Mouse (Mus musculus): Measurements from ENCODE around the gene Duox1. TPM values are rescaled to one million over a fixed set of nuclear protein-coding genes. Genes with fewer than 3 reads are reported as not detected.
"Not testable (repeated sequence)": the region's sequence is repeated elsewhere in the genome, so short reads cannot be mapped to it uniquely, and the experiment has no call there.

Gene Duox1
- polyA plus RNA-seq, 1 experiment from 2014 or later: not detected

DNA sequence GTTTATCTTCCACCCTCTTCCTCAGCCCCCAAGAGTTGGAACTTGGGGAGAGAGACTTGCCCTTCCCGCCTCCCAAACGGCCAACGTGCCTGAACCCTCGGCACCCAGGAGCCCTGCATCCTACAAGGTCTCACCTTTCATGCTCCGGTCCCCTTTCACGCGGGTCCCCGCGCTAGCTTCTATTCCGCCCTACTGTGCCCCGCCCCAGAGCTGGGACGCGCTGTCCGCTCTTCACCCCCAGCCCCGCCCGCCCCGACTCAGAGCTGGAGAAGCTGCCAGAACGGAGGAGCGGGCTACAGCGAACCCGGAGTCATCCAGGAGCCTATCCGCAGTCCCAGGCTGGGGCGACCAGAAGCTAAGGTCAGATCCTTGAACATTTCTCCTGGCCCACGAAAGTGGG, 1.9 kb upstream of the Duox1 start, which contains the start of gene Duoxa1:
Gene Duoxa1 (minus strand): TSS at position 195 of the 400 bp plus-strand sequence.
- peaks cover 36% of the 10 kb centered on the region for H3K27me3 ChIP-seq (ENCODE audit: insufficient read depth, low read length)

DNA sequence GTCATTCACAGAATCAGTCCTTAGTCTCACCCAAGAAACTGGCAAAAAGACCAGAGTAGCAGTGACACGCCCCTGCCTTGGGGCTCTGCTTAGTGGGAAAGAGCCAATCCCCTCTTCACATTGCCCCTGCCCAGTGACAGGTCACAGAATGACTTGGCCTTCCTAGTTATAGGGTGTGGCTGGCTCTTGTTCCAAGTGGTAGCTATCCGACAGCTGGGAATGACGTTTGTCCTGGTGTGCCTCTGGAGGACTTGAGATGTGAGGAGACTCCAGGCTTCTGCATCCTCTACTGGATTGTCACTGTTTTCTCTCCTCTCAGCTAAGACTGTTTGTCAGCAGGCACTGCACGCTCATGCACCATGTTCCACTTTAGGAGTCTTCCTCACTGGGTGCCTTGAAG, 1.9 kb downstream of the Duox1 start:
- no peak overlapping the region for H3K4me3 ChIP-seq (ENCODE audit: low read depth, low read length)
- no peak for TF ChIP-seq CTCF (IDR thresholded peaks at IDR 0.05; ENCODE audit: low read depth)
- ATAC-seq (ENCODE audit: insufficient read depth) (no peak), DNase-seq (no peak)
- no peak overlapping the region for H3K9ac ChIP-seq
- H3K4me2 ChIP-seq: no peak overlapping the region
- no peaks in the 10 kb centered on the region for H3K9me3 ChIP-seq (ENCODE audit: low read depth, low read length)
- H3K27ac ChIP-seq (ENCODE audit: low read depth): no peak overlapping the region
- no peaks in the 10 kb centered on the region for H3K4me1 ChIP-seq (ENCODE audit: insufficient read depth)
- H3K36me3 ChIP-seq (ENCODE audit: insufficient read depth): no peaks in the 10 kb centered on the region
- 71% methylated on average over 4 of the region's 4 CpGs for WGBS
- H3K27me3 ChIP-seq (ENCODE audit: insufficient read depth, low read length): peaks cover 20% of the 10 kb centered on the region

More for the DNA sequence above, 1.9 kb upstream of the Duox1 start, which contains the start of gene Duoxa1:
- Histone ChIP-seq H3K27ac (ENCODE audit: low read depth) (no peak within 1 kb of the TSS), H3K4me2 (peak within 1 kb of the TSS; percentile 54), H3K36me3 (ENCODE audit: insufficient read depth) (no peaks in the 10 kb centered on the region), H3K4me3 (ENCODE audit: low read depth, low read length) (peak within 1 kb of the TSS; percentile 16), H3K9me3 (ENCODE audit: low read depth, low read length) (no peaks in the 10 kb centered on the region), H3K9ac (no peak within 1 kb of the TSS), H3K4me1 (ENCODE audit: insufficient read depth) (no peaks in the 10 kb centered on the region)
- ATAC-seq (ENCODE audit: insufficient read depth): peak; percentile 62
- TF ChIP-seq CTCF (IDR thresholded peaks at IDR 0.05; ENCODE audit: low read depth): no peak
- no peak for DNase-seq
- 1% methylated on average over 24 of the region's 24 CpGs for WGBS

DNA sequence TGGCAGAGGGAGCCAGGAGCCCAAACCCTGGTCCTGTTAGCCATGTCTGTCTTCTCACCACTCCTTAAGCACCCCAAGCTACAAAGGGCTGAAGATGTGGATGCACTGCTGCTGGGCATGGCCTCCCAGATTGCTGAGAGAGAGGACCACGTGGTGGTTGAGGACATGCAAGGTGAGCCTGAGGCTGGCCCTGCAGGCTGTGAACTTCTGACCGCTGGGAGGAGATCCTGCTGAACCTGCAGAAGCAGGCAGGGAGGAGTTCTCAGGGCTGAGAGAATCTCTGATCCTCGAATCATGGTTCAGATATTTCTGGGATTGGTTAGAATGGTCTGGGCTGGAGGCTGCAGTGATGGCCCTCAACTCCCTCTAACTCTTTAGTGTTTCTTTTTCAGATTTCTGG, 8.5 kb downstream of the Duox1 start:
- no peak for ATAC-seq (ENCODE audit: insufficient read depth)
- 63% methylated on average over 3 of the region's 3 CpGs for WGBS
- Histone ChIP-seq H3K9ac (no peak overlapping the region), H3K4me3 (ENCODE audit: low read depth, low read length) (no peak overlapping the region), H3K4me1 (ENCODE audit: insufficient read depth) (no peaks in the 10 kb centered on the region), H3K4me2 (no peak overlapping the region), H3K27me3 (ENCODE audit: insufficient read depth, low read length) (no peaks in the 10 kb centered on the region), H3K27ac (ENCODE audit: low read depth) (no peak overlapping the region), H3K9me3 (ENCODE audit: low read depth, low read length) (no peaks in the 10 kb centered on the region), H3K36me3 (ENCODE audit: insufficient read depth) (no peaks in the 10 kb centered on the region)
- DNase-seq: no peak
- no peak for TF ChIP-seq CTCF (IDR thresholded peaks at IDR 0.05; ENCODE audit: low read depth)

DNA sequence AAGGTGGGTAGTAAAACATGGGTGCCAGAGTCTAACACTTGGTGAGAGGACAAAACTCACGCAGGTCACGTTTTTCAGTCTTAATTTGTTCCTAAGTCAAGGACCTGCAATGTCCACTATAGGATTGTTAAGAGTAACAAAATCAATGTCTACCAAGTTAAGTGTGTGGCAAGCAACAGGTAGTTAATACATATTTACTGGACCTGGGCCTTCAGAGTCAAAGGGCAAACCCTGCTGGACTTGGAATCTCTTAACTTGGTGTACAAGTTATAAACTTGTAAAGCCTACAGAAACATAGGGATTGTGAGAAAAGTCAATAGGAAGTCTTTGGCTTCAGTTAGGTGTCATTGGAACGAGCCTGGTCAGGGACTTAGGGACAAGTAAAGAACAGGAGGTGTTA, 9.1 kb downstream of the Duox1 start:
- Histone ChIP-seq H3K9ac (no peak overlapping the region), H3K4me1 (ENCODE audit: insufficient read depth) (no peaks in the 10 kb centered on the region), H3K36me3 (ENCODE audit: insufficient read depth) (no peaks in the 10 kb centered on the region), H3K9me3 (ENCODE audit: low read depth, low read length) (no peaks in the 10 kb centered on the region), H3K4me3 (ENCODE audit: low read depth, low read length) (no peak overlapping the region), H3K27ac (ENCODE audit: low read depth) (no peak overlapping the region), H3K27me3 (ENCODE audit: insufficient read depth, low read length) (no peaks in the 10 kb centered on the region), H3K4me2 (no peak overlapping the region)
- 78% methylated on average over 3 of the region's 3 CpGs for WGBS
- no peak for TF ChIP-seq CTCF (IDR thresholded peaks at IDR 0.05; ENCODE audit: low read depth)
- ATAC-seq (ENCODE audit: insufficient read depth): no peak
- no peak for DNase-seq

DNA sequence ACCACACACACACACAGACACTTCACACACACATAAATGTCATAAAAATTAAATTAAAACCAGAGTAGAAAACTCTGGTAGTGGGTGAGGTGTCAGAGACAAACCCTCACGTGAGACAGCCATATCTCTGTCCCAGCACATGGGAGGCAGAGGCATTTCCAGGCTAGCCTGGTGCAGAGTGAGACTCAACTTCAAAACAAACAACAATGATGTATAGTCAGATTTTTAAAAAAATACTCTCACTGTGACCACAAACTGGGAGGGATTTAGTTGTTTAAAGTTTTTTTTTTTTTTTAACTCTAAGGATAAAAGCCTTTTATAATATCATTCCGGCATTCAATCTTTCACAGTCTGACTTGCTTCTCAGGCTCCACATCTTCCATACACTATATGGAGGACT, 9.9 kb downstream of the Duox1 start:
- ATAC-seq (ENCODE audit: insufficient read depth) (no peak), DNase-seq (no peak)
- TF ChIP-seq CTCF (IDR thresholded peaks at IDR 0.05; ENCODE audit: low read depth): no peak
- no peaks in the 10 kb centered on the region for H3K9me3 ChIP-seq (ENCODE audit: low read depth, low read length)
- no peak overlapping the region for H3K4me2 ChIP-seq
- H3K4me1 ChIP-seq (ENCODE audit: insufficient read depth): no peaks in the 10 kb centered on the region
- no peaks in the 10 kb centered on the region for H3K36me3 ChIP-seq (ENCODE audit: insufficient read depth)
- H3K4me3 ChIP-seq (ENCODE audit: low read depth, low read length): no peak overlapping the region
- H3K27me3 ChIP-seq (ENCODE audit: insufficient read depth, low read length): no peaks in the 10 kb centered on the region
- no peak overlapping the region for H3K27ac ChIP-seq (ENCODE audit: low read depth)
- H3K9ac ChIP-seq: no peak overlapping the region
- 42% methylated on average over 2 of the region's 2 CpGs for WGBS

DNA sequence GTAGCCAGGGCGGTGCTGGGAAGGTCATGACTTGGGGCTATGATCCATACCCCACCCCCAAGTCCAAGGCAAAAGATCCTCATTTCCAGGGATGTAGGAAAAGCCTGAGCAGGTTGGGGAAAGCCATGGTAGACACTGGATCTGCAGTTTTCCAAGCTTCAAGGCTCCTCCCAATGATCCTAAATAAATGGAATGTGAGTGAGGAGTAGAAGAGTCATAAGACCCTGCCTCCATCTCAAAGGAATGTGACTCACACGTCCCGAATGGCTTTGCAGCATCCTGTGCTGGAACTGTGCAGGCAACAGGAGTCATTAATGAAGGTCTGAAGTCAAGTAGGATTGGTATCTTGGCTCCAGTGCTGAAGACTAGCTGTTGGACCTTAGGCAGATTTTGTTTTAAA, 12.5 kb downstream of the Duox1 start:
- Histone ChIP-seq H3K9me3 (ENCODE audit: low read depth, low read length) (no peaks in the 10 kb centered on the region), H3K9ac (no peak overlapping the region), H3K27ac (ENCODE audit: low read depth) (no peak overlapping the region), H3K4me2 (no peak overlapping the region), H3K4me1 (ENCODE audit: insufficient read depth) (no peaks in the 10 kb centered on the region), H3K36me3 (ENCODE audit: insufficient read depth) (no peaks in the 10 kb centered on the region), H3K4me3 (ENCODE audit: low read depth, low read length) (no peak overlapping the region), H3K27me3 (ENCODE audit: insufficient read depth, low read length) (no peaks in the 10 kb centered on the region)
- DNase-seq (no peak), ATAC-seq (ENCODE audit: insufficient read depth) (no peak)
- WGBS: 45% methylated on average over 3 of the region's 3 CpGs
- no peak for TF ChIP-seq CTCF (IDR thresholded peaks at IDR 0.05; ENCODE audit: low read depth)

DNA sequence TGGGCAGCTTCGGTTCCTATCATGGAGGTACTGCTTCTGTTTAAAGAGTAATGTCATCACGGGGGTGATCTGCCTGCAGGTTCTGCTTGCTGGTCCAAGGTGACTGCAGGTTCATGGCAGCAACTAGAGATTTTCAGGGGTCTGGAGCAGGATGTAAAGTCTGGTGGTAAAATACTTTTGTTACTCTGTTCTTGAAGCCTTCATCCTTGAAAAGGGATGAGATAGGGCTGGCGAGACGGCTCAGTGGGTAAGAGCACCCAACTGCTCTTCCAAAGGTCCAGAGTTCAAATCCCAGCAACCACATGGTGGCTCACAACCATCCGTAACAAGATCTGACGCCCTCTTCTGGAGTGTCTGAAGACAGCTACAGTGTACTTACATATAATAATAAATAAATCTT, 14.8 kb downstream of the Duox1 start:
- H3K27me3 ChIP-seq (ENCODE audit: insufficient read depth, low read length); DNase-seq: not testable (repeated sequence)
- WGBS: 69% methylated on average over 4 of the region's 6 CpGs

DNA sequence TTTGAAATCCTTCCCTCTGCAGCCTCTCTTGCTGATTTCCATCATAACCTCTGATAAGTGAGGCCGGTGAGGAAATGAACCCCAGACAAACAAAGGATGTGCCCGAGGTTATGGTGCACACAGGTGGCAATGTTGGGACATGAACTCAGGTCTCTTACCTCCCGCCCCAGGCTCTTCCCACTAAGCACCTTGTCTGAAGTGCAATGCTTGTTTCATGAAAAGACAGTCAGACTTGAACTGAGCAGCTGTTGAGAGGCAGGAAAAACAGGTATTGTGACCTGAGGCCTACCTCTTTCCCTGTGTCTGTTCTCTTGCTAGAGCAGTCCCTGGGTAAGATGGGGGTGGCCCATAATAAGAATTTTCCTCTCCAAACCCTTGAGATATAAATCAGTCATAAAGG, 16.8 kb downstream of the Duox1 start:
- ATAC-seq (ENCODE audit: insufficient read depth) (no peak), DNase-seq (no peak)
- Histone ChIP-seq H3K36me3 (ENCODE audit: insufficient read depth) (no peaks in the 10 kb centered on the region), H3K4me1 (ENCODE audit: insufficient read depth) (no peaks in the 10 kb centered on the region), H3K4me2 (no peak overlapping the region), H3K4me3 (ENCODE audit: low read depth, low read length) (no peak overlapping the region), H3K9me3 (ENCODE audit: low read depth, low read length) (no peaks in the 10 kb centered on the region), H3K27me3 (ENCODE audit: insufficient read depth, low read length) (no peaks in the 10 kb centered on the region), H3K9ac (no peak overlapping the region), H3K27ac (ENCODE audit: low read depth) (no peak overlapping the region)
- TF ChIP-seq CTCF (IDR thresholded peaks at IDR 0.05; ENCODE audit: low read depth): no peak
- 71% methylated on average over 3 of the region's 3 CpGs for WGBS

More for the DNA sequence above, 14.8 kb downstream of the Duox1 start:
- H3K4me3 ChIP-seq (ENCODE audit: low read depth, low read length); H3K9ac ChIP-seq; H3K4me2 ChIP-seq; ATAC-seq (ENCODE audit: insufficient read depth); H3K27ac ChIP-seq (ENCODE audit: low read depth); H3K4me1 ChIP-seq (ENCODE audit: insufficient read depth); H3K36me3 ChIP-seq (ENCODE audit: insufficient read depth); H3K9me3 ChIP-seq (ENCODE audit: low read depth, low read length): not testable (repeated sequence)
